Mouse (Mus musculus): ENCODE measurements around the gene Arrdc5. TPM values are rescaled to one million over a fixed set of nuclear protein-coding genes. Genes with fewer than 3 reads are reported as not detected.
A peak's percentile ranks its signal among the peaks of the same experiment; 100 is the strongest.

Gene Arrdc5
- polyA plus RNA-seq, 1 experiment from 2014 or later: not detected

DNA sequence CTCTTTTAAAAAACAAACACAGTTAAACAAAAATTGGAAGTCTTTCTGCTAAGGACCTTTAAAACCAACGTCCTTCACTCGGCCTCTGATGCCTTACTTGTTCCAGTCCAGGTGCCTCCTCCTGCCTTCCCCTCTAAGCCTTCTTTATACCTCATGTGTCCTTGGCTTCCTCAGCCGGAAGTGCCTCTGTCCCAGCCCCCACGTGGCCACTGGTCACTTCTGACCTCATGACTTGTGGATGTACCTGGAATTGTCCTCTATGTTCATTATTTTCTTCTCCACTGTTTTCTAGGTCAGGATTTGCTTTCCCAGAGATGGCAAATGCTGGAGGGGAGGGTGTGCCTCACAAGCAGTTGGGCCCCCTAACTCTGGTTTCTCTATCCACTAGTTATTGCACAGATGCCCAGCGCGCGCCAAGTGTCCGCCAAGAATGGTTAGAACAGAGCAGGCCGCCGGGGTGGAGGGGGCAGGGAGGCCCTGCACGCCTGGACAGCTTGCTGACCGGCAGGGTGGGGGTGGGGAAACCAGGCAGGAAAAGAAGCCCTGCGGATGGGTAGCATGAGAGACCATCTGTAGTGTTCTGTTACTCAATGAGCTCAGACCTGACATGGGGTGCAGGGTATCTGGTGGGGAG lies 2.4 kb upstream of the Arrdc5 start:
- Histone ChIP-seq H3K9me3 (no peaks in the 10 kb centered on the region), H3K27ac (no peak overlapping the region), H3K27me3 (no peaks in the 10 kb centered on the region), H3K4me3 (replicated peaks) (no peak overlapping the region), H3K4me2 (replicated peaks) (peak overlapping the region; percentile 88), H3K4me1 (replicated peaks) (peaks cover 30% of the 10 kb centered on the region), H3K36me3 (no peaks in the 10 kb centered on the region), H3K9ac (replicated peaks) (no peak overlapping the region)
- WGBS: 16% methylated on average over 13 of the region's 13 CpGs
- ATAC-seq: 0 out of 2 replicates have a peak, but pooled peaks have one; percentile 2

DNA sequence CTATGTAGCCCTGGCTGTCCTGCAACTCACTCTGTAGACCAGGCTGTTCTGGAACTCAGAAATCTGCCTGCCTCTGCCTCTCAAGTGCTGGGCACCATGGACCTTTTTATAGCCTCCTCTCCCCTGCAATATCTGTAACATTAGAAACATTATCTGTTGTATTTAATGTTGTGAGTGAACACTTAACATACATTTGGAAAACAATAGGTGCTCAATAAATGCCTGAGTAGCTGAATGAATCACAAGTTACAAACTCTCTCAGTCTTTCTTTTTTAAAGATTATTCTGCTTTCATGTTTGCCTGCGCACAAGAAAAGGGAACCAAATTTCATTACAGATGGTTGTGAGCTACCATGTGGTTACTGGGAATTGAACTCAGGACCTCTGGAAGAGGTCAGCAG lies 1.8 kb downstream of the Arrdc5 start:
- Histone ChIP-seq H3K27me3 (no peaks in the 10 kb centered on the region), H3K9ac (replicated peaks) (no peak overlapping the region), H3K4me1 (replicated peaks) (peaks cover 7% of the 10 kb centered on the region), H3K27ac (no peak overlapping the region), H3K9me3 (no peaks in the 10 kb centered on the region), H3K4me2 (replicated peaks) (no peak overlapping the region), H3K4me3 (replicated peaks) (no peak overlapping the region), H3K36me3 (no peaks in the 10 kb centered on the region)
- no peak for ATAC-seq
- 96% methylated on average over 1 of the region's 1 CpGs for WGBS

DNA sequence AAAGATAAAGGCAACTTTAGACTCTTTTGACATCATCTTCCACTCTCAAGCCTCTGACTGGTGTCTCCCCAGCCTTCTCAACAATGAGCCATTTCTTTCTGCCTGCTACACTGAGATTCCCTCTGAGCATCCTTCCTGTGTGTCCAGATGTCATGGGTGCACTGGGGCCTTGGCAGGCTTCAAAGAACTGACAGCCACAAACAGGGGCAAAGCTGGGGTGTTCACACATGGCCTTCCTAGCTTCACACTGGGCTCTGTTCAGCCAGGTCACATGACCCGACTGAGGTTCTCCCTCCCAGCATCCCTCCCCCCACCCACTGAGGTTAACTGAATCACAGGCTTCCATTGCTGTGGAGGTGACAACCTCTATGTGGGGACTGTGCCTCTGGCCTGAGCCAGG lies 3.9 kb downstream of the Arrdc5 start:
- peaks cover 4% of the 10 kb centered on the region; the same call in 1 of the 2 replicates for H3K4me1 ChIP-seq (replicated peaks)
- H3K4me3 ChIP-seq (replicated peaks): no peak overlapping the region
- no peaks in the 10 kb centered on the region for H3K36me3 ChIP-seq
- no peak for ATAC-seq
- no peaks in the 10 kb centered on the region for H3K9me3 ChIP-seq
- H3K9ac ChIP-seq (replicated peaks): no peak overlapping the region
- no peak overlapping the region for H3K4me2 ChIP-seq (replicated peaks)
- H3K27ac ChIP-seq: no peak overlapping the region
- no peaks in the 10 kb centered on the region for H3K27me3 ChIP-seq
- 67% methylated on average over 1 of the region's 1 CpGs for WGBS

DNA sequence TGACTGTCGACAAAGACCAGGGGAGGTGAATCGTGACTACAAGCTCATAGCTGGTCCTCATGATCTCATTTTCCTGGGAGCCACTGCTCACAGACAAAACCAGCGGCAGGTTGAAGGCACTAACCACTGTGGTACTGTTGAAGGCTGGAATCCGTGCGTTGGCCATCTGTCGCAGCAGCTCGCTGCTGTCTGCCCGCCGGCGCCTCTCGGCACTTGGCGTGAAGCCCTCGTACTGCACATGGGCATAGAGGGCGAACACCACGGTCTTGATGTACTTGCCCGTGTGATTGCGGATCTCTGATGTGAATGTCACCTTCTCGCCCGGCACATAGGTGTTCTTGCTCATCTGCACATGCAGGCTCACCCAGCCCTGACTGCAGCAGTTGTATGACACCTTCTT lies 5.8 kb downstream of the Arrdc5 start:
- no peak overlapping the region for H3K4me3 ChIP-seq (replicated peaks)
- 92% methylated on average over 19 of the region's 19 CpGs for WGBS

DNA sequence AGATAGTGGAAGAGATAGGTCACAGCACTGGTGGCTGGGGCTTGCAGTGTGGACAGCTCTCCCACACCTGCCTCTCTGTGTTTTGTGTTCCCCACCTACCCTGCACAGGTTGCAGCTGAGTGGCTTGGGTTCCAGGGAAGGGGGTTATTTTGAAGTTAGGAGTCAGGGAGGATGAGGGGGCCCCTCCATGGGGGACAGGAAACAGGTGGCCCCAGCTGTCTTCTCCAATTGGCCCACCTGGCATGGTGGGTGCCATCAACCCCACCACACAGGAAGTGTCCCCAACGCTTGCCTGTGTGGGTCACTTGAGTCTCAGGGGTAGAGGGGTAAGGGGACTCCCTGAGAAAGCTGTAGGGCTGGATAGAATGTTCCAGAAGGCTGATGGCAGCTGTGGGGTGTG lies 6.8 kb downstream of the Arrdc5 start:
- Histone ChIP-seq H3K9ac (replicated peaks) (no peak overlapping the region), H3K9me3 (no peaks in the 10 kb centered on the region), H3K4me2 (replicated peaks) (no peak overlapping the region), H3K27me3 (no peaks in the 10 kb centered on the region), H3K4me3 (replicated peaks) (no peak overlapping the region), H3K27ac (no peak overlapping the region), H3K36me3 (no peaks in the 10 kb centered on the region), H3K4me1 (replicated peaks) (peaks cover 29% of the 10 kb centered on the region)
- no peak for ATAC-seq
- WGBS: 73% methylated on average over 1 of the region's 1 CpGs

More for the DNA sequence above, 5.8 kb downstream of the Arrdc5 start:
- H3K4me2 ChIP-seq (replicated peaks): no peak overlapping the region
- H3K4me1 ChIP-seq (replicated peaks): peaks cover 22% of the 10 kb centered on the region
- H3K36me3 ChIP-seq: no peaks in the 10 kb centered on the region
- H3K27me3 ChIP-seq: no peaks in the 10 kb centered on the region
- no peaks in the 10 kb centered on the region for H3K9me3 ChIP-seq
- no peak for ATAC-seq
- H3K27ac ChIP-seq: no peak overlapping the region
- H3K9ac ChIP-seq (replicated peaks): no peak overlapping the region

DNA sequence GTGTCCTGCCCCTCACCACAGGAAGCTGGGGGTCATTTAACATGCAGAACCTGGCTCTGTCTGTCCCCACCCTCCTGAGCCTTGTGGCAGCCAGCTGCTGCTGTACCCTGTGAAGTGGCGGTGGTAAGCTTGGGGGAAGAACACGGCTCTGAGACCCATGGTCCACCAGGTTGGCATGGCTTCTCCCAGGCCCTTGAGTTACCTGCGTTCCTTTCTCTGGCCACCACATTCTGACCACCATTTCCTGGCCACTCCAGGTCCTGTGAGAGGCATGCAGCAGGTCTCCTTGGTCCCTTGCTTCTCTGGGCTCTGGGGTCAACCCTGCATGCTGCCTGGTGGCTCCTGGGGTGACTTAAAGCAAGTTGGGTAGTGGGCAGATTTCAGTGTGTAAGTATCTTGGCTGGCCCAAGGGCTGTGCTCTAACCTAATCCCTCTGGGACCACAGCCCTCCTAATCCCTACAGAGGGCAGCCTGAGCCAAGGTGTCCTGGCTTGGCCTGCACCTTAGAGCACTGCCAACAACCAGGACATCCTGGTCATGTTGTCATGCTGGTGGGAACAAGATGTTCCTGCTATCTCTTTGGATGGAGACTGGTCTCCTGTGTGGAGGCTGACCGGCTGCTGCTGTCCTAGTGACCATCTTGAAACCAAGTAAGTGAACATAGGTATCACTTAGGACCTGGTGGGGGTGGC lies 7.4 kb downstream of the Arrdc5 start, which contains the start of gene Plin3:
Gene Plin3, minus strand, starts transcription at position 343 of the 692 bp plus-strand sequence.
- peaks cover 35% of the 10 kb centered on the region for H3K4me1 ChIP-seq (replicated peaks)
- WGBS: 80% methylated on average over 4 of the region's 4 CpGs
- no peaks in the 10 kb centered on the region for H3K36me3 ChIP-seq
- H3K9me3 ChIP-seq: no peaks in the 10 kb centered on the region
- H3K4me3 ChIP-seq (replicated peaks): no peak within 1 kb of the TSS
- no peak within 1 kb of the TSS; the same call in 1 of the 2 replicates for H3K27ac ChIP-seq
- no peak for ATAC-seq
- H3K4me2 ChIP-seq (replicated peaks): no peak within 1 kb of the TSS
- no peak within 1 kb of the TSS; the same call in 1 of the 2 replicates for H3K9ac ChIP-seq (replicated peaks)
- no peaks in the 10 kb centered on the region for H3K27me3 ChIP-seq

DNA sequence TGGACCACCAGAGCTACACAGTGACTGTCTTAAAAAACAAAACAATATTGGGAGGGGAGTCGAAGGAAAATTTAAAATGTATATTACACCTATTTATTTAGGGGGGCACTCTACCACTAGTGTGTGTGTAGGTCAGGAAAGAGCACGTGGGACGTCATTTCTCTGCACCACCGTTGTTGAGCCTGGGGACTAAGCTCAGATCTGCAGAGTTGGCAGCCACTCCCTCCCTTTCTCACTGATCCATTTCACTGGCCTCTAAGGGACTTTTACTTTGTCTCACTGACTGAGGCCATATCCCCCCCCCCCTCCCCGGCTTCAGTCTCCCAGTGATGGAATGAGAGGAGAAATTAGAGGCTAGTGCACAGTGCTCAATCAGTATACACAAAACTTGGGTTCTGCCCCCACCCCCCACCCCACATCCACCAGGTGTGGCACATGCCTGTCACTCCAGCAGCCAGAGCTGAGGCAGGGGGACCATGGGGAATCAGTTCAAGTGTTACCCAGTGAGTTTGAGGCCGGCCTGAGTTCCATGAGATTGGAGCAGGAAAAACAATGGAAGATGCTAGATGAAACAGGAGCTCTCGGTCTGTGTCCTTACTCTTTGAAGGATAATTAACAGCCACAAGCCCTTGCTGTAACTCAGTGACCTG lies 8.1 kb downstream of the Arrdc5 start:
- no peak overlapping the region for H3K4me3 ChIP-seq (replicated peaks)
- peak overlapping the region; percentile 48; the same call in 1 of the 2 replicates for H3K27ac ChIP-seq
- WGBS: 49% methylated on average over 7 of the region's 7 CpGs
- H3K36me3 ChIP-seq: no peaks in the 10 kb centered on the region
- no peak for ATAC-seq
- peaks cover 36% of the 10 kb centered on the region for H3K4me1 ChIP-seq (replicated peaks)
- no peak overlapping the region for H3K4me2 ChIP-seq (replicated peaks)
- no peaks in the 10 kb centered on the region for H3K9me3 ChIP-seq
- no peak overlapping the region for H3K9ac ChIP-seq (replicated peaks)
- no peaks in the 10 kb centered on the region for H3K27me3 ChIP-seq

DNA sequence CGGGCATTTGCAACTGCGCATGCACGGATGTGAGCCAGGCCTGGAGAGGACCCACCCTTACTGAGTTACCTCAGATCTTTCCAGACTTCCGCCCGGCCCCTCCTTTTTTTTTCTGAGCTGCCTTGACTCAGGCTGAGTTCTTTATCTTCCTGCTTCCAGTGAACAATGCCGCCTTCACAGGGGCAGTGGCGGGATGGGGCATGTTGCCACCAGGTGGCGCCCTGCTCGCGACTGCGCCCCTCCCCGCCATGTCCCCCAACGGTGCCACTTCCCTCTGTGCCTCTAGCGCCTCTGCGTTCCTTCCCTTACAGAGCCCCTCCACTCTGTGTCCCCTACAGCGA lies 8.9 kb downstream of the Arrdc5 start:
- peak; percentile 88 for ATAC-seq
- WGBS: 2% methylated on average over 16 of the region's 16 CpGs
- H3K4me1 ChIP-seq (replicated peaks): peaks cover 36% of the 10 kb centered on the region
- peak overlapping the region; percentile 49 for H3K4me2 ChIP-seq (replicated peaks)
- H3K36me3 ChIP-seq: peaks cover 1% of the 10 kb centered on the region; the same call in 1 of the 2 replicates
- H3K9ac ChIP-seq (replicated peaks): no peak overlapping the region; the same call in 1 of the 2 replicates
- no peaks in the 10 kb centered on the region for H3K9me3 ChIP-seq
- no peaks in the 10 kb centered on the region for H3K27me3 ChIP-seq
- peak overlapping the region; percentile 64; the same call in 1 of the 2 replicates for H3K27ac ChIP-seq
- peak overlapping the region; percentile 30 for H3K4me3 ChIP-seq (replicated peaks)

DNA sequence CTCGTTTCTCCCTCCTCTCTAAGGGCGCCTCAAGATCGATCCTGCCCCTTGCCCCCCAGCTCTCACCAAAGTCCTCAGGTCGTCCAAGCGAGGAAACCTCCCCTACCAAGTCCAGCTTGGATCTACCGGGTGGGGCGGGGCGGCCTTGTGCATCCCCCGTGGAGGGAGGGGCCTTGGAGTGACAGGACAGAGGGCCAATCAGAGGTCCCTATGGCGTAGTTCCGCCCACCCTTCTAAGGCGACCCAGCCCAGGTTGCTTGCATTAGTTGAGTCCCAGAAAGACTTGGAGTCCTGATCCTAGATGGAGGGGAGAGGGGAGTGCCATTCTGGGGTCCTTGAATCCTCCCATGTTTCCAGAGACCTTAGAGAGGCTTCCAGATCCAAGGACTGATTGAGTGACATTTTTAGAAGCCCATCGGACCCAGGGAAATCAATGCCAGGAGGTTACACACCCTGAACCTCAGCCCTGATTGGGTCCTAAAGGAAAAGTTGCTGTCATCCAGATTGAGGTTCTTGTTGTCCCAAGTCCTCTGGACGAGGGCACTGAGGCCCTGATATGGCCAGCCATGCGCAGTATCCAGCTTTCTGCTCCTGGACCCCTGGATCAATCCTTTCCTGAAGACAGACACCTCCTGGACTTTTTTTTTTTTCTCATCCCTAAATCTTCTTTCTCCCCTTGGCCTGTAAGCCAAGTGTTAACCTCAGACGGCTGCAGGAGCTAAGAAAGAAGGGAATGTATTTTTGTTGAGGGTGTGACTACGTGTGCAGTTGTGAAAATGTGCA lies 9.5 kb downstream of the Arrdc5 start:
- 3% methylated on average over 17 of the region's 17 CpGs for WGBS
- Histone ChIP-seq H3K36me3 (peaks cover 5% of the 10 kb centered on the region; the same call in 1 of the 2 replicates), H3K4me1 (replicated peaks) (peaks cover 36% of the 10 kb centered on the region), H3K27ac (peak overlapping the region; percentile 64), H3K9ac (replicated peaks) (peak overlapping the region; percentile 52), H3K4me2 (replicated peaks) (peak overlapping the region; percentile 49), H3K9me3 (no peaks in the 10 kb centered on the region), H3K4me3 (replicated peaks) (peak overlapping the region; percentile 30), H3K27me3 (no peaks in the 10 kb centered on the region)
- peak; percentile 53 for ATAC-seq

DNA sequence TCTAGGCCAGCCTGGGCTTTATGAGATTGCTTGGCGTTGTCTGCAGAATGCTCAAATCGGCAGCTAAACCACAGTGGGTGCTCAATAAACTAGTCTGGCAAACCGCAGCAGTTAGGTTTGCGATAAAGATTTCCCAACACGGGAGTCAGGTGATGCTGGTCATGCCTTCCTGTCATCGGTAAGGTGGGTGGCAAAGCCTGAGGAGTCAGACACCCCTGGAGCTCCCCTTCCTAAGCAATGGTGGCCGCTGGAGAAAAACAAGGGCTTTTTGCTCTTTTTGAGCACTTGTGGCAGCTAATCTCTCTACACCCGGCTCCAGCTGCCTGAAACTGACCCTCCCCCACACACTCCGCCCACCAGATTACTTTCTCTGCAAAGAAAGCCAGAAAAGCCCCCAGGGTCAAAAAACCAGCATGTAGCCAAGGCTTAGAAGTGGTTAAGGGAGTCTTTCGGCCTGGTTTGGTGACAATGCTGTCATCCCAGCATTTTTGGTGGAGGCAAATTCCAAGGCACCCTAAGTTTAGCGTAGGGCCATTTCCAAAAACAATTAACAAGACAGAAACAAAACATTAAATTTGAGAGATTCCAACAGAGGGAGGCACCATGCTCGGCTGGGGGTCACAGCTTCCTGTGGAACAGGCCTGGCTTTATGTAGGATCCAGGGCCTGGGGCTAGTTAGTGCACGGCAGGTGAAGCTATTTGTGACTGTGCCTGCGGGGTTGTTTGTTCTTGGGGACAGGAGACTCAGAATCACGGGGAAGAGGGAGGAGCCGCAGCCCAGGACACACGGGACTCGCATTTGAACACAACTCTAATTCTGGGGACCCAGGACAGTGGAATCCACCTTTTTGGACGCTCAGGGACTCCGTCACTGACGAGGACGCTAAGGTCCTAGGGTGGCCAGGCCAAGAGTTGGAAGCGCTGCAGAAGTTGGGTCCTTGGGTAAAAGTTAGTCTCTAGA lies 10.4 kb downstream of the Arrdc5 start:
- 2% methylated on average over 23 of the region's 23 CpGs for WGBS
- ATAC-seq: no peak
- H3K4me1 ChIP-seq (replicated peaks): peaks cover 36% of the 10 kb centered on the region
- peak overlapping the region; percentile 49 for H3K4me2 ChIP-seq (replicated peaks)
- H3K27ac ChIP-seq: peak overlapping the region; percentile 64
- H3K36me3 ChIP-seq: peaks cover 5% of the 10 kb centered on the region; the same call in 1 of the 2 replicates
- H3K9ac ChIP-seq (replicated peaks): peak overlapping the region; percentile 52
- H3K27me3 ChIP-seq: no peaks in the 10 kb centered on the region
- peak overlapping the region; percentile 30 for H3K4me3 ChIP-seq (replicated peaks)
- H3K9me3 ChIP-seq: no peaks in the 10 kb centered on the region

DNA sequence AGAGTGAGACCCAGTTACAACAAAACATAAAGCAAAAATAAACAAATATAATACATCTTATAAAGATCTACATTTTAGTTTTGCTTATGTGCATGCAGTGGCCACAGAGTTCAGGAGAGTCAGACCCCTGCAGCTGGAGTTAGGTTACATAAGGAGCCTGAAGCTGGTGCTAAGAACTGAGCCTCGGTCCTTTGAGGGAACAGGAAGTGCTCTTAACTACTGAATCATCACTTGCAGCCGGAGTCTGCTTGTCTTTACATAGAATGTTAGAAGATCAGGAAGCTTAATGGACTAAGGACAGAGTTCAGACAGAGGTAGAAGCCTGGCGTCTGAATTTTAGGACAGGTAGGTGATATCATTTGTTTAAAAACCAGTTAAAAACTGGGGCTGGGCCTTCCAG lies 11.2 kb downstream of the Arrdc5 start:
- no peak for ATAC-seq
- Histone ChIP-seq H3K36me3 (peaks cover 5% of the 10 kb centered on the region; the same call in 1 of the 2 replicates), H3K27ac (peak overlapping the region; percentile 64), H3K27me3 (no peaks in the 10 kb centered on the region), H3K4me1 (replicated peaks) (peaks cover 36% of the 10 kb centered on the region), H3K4me3 (replicated peaks) (0 out of 2 replicates have a peak overlapping the region, but pooled peaks have one; percentile 30), H3K9ac (replicated peaks) (no peak overlapping the region), H3K9me3 (no peaks in the 10 kb centered on the region), H3K4me2 (replicated peaks) (peak overlapping the region; percentile 49)
- 40% methylated on average over 3 of the region's 3 CpGs for whole genome bisulfite sequencing

Measured in midbrain, embryonic 13.5 days (tissue).